Mouse (Mus musculus) WW6 (cell line): Measurements from ENCODE around the gene AI182371.
A peak's percentile ranks its signal among the peaks of the same experiment; 100 is the strongest.

Source experiments
- DNase-seq: peaks from one replicate; pipeline ENCODE4 v3.0.0-alpha.2; 2013; ENCODE audit warnings: low read depth, low spot score

AI182371 gene

GRCm38 (mm10) chr2:35070275-35070674 lies 31.1 kb downstream of the AI182371 start:
- DNase-seq: no peak

GRCm38 (mm10) chr2:35069124-35069523 lies 32.2 kb downstream of the AI182371 start:
- DNase-seq: no peak

GRCm38 (mm10) chr2:35067117-35067516 lies 34.2 kb downstream of the AI182371 start:
- no peak for DNase-seq

- peak; percentile 34 for DNase-seq
These were observed 34.7 kb downstream of the AI182371 start for GRCm38 (mm10) chr2:35066525-35067082.

- no peak for DNase-seq
These were observed 37.9 kb downstream of the AI182371 start for GRCm38 (mm10) chr2:35063333-35064030.

- DNase-seq: no peak
These were observed 40.0 kb downstream of the AI182371 start, which contains the start of gene Hc for GRCm38 (mm10) chr2:35061338-35061737. TSS of gene Hc (minus strand) at chr2:35061438.

GRCm38 (mm10) chr2:35060897-35061296 lies 40.4 kb downstream of the AI182371 start:
- DNase-seq: no peak

GRCm38 (mm10) chr2:35060256-35060655 lies 41.1 kb downstream of the AI182371 start:
- DNase-seq: no peak

GRCm38 (mm10) chr2:35058325-35058724 lies 43.0 kb downstream of the AI182371 start:
- no peak for DNase-seq

GRCm38 (mm10) chr2:35057243-35057642 lies 44.1 kb downstream of the AI182371 start:
- DNase-seq: no peak

GRCm38 (mm10) chr2:35048851-35049250 lies 52.5 kb downstream of the AI182371 start:
- no peak for DNase-seq

- DNase-seq: no peak
These were observed 56.4 kb downstream of the AI182371 start for GRCm38 (mm10) chr2:35044956-35045355.

- no peak for DNase-seq
These were observed 62.6 kb downstream of the AI182371 start for GRCm38 (mm10) chr2:35038580-35039375.
